Mouse (Mus musculus): ENCODE data around the gene Pdgfra.

Pdgfra gene

DNA sequence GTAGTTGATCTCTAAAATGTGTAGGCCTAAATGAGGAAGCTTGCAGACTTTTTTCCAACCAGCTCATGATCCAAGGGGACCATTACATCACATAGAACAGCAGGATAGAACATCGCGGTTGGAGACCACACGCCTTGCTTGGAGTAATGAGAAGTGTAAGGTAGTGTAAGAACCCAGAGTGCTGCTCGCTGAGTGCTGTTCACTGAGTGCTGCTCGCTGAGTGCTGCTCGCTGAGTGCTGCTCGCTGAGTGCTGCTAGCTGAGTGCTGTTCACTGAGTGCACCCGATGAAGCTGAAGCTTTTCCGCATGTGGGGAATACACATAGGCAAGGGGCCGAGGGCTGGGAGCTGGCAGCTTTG, 48.3 kb downstream of the Pdgfra start:
- DNase-seq (ENCODE audit: extremely low read depth, low read depth, low spot score) = no peak

DNA sequence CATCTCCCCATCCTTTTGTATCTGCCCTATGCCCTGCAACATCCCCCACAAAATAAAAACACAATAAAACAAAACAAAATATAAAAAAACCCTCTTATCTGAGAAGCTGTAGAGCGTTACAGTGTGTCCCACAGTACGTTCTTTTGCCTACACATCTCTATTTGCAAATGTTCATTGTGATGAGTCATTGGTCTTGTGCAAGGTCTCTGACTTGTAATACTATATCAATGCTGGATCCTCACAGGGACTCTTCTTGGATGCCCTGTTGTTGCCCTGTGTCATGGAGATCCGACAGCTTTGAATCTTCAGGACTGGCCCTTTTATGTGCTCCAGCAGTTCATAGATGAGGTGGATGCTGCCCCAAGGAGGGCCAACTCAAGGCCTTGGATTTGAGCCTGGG, 55.8 kb downstream of the Pdgfra start:
- DNase-seq (ENCODE audit: extremely low read depth, low read depth, low spot score) = no peak

DNA sequence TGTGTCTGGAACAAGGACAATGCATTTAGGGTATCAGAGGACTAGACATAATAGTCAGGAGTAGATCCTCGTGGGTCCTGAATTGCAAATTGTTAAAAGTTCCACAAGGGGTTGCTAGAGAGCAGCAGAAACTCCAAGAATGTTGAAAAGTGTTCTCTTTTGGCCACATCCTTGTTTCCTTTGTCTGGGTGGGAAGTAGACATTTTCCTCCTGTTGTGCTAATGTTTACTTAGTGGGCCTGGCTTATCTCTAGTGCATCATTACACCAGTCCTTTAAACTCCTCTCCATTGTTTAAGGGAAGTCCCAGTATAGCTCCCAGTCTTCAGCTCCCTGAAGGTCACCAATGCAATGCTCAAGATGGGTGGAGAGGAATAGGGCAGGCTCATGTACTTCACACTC, 57.9 kb downstream of the Pdgfra start:
- no peak for DNase-seq (ENCODE audit: extremely low read depth, low read depth, low spot score)

DNA sequence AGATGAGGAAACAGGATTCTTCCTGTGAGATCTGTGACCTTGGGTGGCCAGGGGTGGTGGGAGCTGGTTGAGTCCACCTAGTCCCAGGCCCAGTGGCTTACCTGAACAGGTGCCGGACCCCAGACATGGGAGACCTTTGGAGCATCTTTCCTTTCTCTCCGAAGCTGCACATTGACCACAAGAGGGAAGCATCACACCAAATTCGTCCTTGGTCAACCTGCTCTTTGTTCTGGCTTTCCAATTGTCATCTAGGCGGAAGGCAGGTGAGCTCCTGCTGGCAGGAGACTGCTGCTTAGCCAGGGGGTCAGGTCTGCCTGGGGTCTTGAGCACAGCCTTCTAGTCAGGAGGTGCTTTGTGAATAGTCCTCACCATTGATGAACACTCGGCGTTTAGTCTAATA, 62.4 kb downstream of the Pdgfra start:
- DNase-seq (ENCODE audit: extremely low read depth, low read depth, low spot score) = no peak

DNA sequence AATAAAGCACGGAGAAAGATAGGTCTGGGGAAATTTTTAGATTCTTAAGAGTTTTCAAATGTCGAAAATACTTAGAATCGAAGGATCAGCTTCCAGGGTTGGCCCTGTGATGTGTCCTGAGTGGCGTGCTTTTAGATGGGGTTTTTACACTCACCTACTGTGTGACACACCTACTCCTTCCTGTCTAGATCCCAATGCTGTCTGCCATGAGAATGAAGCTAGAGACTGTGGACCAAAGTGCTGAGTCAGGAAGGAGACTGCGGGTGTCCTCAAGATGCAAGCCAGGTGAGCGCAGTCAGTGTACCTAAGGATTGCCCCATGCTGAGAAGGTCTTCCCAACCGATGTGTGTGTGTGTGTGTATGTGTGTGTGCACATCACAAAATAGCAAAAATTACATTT, 62.8 kb downstream of the Pdgfra start:
- no peak for DNase-seq (ENCODE audit: extremely low read depth, low read depth, low spot score)

DNA sequence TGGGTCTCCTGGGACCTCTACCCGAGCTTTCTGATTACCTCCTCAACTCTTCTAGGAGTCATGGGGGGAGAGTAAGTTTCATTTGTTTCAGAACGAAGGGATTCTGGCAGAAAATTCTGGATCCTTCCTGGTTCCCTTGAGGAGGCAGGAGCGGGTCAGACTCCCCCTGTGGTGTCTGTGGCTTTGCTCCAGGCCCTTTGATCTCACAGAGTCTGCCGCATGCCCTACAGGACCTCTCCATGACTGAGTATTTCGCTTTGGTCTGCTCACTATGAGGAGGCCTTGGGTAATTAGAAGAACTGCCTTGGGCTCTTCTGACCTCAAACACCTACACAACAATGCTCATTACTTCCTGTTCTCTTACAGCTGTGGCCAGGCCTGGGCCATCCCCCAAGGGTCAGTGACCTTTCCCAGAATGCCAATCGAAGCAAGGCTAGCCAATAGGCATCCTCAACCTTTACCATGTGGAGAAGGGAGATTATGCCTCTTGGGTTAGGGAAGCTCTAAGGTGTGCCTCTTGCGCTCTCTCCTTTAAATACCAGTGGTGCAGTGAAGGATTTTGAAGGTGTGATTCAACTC, 63.7 kb downstream of the Pdgfra start:
- no peak for DNase-seq (ENCODE audit: extremely low read depth, low read depth, low spot score)

DNA sequence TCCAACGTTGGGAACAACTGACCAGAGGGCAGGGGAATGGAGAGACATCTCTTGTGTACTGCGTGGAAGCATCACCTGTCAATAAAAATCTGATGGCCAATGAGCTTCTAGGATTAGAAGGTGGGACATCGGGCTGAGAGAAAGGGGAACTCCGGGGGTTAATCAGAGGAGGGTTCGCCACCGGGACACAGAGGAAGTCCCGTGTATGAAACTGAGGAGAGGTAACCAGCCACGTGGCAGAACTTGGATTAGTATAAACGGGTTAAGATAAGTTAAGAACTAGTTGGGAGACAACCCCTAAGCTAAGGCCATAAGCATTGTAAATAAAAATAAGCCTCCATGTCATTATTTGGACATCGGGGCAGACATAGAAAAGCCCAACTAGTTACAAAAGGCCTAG, 69.5 kb downstream of the Pdgfra start:
- DNase-seq (ENCODE audit: extremely low read depth, low read depth, low spot score) = no peak

DNA sequence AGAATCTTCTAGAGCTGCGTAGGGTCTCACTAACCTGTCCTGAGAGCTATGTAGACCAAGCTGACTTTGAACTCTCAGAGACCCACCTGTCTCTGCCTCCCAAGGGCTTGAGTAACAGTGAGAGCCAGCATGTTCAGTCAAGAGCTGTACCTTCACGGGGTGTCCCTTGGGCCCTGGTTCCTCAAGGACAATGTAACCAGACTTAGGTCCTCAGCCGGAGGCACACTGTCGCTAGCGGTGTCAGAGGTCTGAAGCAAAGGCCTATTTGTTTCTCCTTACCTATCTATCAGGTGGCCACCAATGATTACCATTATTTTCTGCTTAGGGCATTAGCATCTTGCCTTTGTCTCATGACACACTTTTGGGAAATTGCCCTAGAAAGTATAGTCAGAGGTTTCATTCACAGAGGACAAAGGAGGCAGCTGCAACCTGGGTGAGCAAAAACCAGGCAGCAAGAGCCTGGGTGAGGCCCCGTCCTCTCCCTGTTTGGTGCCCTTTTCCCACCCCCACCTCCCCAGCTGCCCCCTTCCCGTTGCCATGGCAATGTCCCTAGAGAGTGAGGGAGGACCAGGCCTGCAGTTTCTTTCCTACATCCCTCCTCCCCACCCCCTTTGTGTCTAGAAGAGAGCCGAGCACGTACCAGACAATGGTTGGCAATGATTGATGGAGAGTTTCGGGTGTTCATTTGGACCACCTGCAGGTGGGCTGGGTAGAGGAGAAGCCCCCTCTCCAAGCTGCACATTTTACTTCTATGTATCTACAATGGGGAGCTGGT, 70.6 kb downstream of the Pdgfra start:
- DNase-seq (ENCODE audit: extremely low read depth, low read depth, low spot score) = no peak

DNA sequence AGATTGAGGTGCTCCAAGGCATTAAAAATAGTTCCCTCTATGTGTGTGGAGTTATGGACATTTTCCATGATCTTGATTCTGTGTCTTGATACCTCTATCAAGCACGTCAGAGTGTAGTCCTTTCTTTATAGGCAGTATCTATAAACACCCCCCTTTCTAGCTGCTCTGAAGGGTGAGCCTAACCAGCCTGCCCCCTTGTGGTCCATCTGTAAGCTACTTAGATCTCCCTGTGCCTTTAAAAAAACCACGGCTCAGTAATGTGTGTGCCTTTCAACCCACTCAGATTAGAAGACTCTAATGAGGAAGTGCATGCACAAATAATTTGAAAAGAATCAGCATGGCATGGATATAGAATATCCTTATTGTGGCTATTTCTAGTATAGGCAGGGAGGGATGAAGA, 86.3 kb downstream of the Pdgfra start:
- no peak for DNase-seq (ENCODE audit: extremely low read depth, low read depth, low spot score)

DNA sequence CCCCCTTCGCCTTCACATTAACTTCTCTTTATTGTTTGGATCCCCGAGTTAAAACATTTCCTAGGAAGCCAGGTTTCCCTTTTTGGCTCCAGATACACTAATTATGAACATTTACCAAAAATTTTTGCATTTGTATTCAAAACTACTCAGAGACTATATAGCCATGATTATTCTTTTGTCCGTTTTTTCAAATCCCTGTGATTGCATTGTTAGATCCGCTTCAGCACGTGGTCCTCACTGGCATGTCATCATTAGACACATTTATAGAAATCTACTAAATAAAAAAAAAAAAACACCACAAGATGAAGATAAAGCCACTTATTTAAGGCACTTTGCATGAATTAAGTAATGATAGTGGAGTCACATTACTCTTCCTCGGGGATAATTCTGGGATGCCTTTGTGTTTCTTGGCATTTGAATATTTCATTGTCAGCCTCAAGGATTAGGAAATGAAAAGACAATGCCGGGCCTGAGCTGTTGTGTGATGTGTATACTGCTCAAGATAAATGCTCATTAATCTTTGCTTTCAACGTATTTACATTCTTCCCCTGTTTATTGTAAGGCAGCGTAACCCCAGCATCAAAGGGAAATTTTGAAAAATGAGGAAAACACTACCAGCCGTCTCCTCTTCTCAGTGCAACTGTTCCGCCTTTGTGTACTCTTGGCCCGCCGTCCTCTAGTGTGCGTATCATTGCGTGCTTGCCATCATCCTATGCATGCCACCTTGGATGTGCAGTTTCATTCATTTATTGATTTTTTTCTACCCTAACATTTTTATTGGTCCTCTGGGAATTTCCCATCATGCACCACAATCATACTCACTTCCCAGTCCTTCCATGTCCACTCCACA, 87.1 kb downstream of the Pdgfra start:
- no peak for DNase-seq (ENCODE audit: extremely low read depth, low read depth, low spot score)

DNA sequence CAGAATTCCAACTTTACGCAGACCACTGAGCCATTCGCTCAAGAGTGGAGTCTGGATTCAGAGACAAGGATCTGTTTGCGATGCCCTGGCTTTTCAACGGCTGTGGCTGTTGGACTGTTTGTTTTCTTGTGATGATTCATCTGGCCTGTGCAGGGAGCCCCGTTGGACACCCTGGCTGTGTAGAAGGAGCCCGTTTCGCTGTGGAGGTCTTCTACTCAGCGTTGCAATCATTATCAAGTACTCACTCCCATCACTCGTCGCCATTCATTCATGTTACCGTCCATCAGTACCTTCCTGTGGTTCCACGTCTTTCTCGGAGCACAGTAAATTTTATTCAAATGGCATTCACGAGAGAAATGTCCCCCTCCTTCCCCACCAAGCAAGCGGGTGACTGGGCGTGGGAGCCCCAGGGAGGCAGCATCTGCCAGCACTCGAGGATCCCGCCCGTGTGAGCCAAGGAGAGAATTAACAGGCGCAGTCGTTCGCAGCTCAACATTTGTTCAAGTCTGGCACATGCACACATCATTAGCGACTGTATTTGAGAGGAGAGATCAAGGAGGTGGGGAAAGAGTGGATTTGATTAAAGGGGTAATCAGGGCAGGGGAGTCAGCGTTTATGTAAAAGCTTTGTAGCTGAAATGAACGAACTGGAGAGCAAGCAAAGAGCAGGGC, 95.1 kb downstream of the Pdgfra start:
- DNase-seq (ENCODE audit: extremely low read depth, low read depth, low spot score) = no peak
